In the genomic region with DNA sequence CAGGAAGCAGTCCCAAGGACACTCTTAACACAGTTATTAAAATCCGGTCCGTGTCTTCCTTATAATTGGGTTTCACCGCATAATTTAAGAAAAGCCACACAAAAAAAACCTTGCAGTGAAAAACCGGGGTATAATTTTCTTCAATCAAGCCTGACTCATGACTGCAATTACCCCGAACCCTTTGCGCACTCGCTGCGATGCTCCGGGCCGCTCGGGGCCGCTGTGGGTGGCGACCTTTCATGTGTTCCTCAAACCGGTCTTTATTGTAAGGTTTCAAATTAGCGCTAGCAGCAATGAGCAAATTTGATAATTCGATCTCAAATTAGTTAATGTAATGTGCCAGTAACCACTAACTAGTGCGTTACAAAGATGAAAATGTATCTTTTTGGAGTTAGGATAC, we compare ENCODE assay signal across 26 mouse cellular contexts.
"Had no signal": no experiment of that assay in that cellular context is flagged by ENCODE, and none has a peak within 500 bp of the region (broad histone marks: within the 10 kb centered on the region; RNA-seq: fewer than 3 reads in every experiment).

No protein-coding gene starts in this region.

- H3K9ac ChIP-seq: heart, embryonic 12.5 days; hindbrain, embryonic 13.5 days; hindbrain, embryonic 15.5 days; kidney, embryonic 15.5 days; limb, embryonic 13.5 days; limb, embryonic 15.5 days; liver, embryonic 12.5 days; liver, embryonic 14.5 days had no signal

- H3K9me3 ChIP-seq: heart, embryonic 10.5 days; hindbrain, embryonic 13.5 days; hindbrain, embryonic 15.5 days; kidney, embryonic 15.5 days; limb, embryonic 15.5 days; liver, embryonic 12.5 days had no signal

- H3K4me2 ChIP-seq: heart, embryonic 12.5 days; hindbrain, embryonic 13.5 days; hindbrain, embryonic 15.5 days; kidney, embryonic 15.5 days; limb, embryonic 13.5 days; limb, embryonic 15.5 days; liver, embryonic 12.5 days had no signal

- H3K36me3 ChIP-seq: heart, embryonic 10.5 days; heart, embryonic 12.5 days; hindbrain, embryonic 13.5 days; hindbrain, embryonic 15.5 days; kidney, embryonic 15.5 days; limb, embryonic 15.5 days; liver, embryonic 12.5 days had no signal

- H3K27ac ChIP-seq: gastrocnemius, adult 2 months; hindbrain, embryonic 13.5 days; hindbrain, embryonic 15.5 days; hindbrain, postnatal 0 days; kidney, embryonic 15.5 days; kidney, postnatal 0 days; limb, embryonic 13.5 days; limb, embryonic 15.5 days; liver, embryonic 12.5 days; liver, embryonic 14.5 days had no signal

- ATAC-seq: hindbrain, postnatal 0 days; intestine, embryonic 16.5 days; liver, embryonic 12.5 days had no signal

- DNase-seq: gastrocnemius, adult 2 months; gastrocnemius, postnatal 10 days; gastrocnemius, postnatal 25 days; heart, adult 18-20 months; heart, postnatal 10 days; heart, postnatal 4 days; kidney, adult 11 months; kidney, adult 2 months; kidney, adult 9 months; kidney, postnatal 14 days; kidney, postnatal 36 days; layer of hippocampus, adult 9-11 months; layer of hippocampus, postnatal 36 days; left cerebral cortex, postnatal 4 days had no signal

- H3K4me3 ChIP-seq: gastrocnemius, adult 2 months; heart, embryonic 10.5 days; heart, embryonic 12.5 days; hindbrain, embryonic 13.5 days; hindbrain, embryonic 15.5 days; kidney, embryonic 15.5 days; limb, embryonic 13.5 days; limb, embryonic 15.5 days; liver, embryonic 12.5 days had no signal
